Mouse (Mus musculus) forebrain, embryonic 10.5 days (tissue): Measurements from ENCODE around the gene Foxb1. TPM values are rescaled to one million over a fixed set of nuclear protein-coding genes. Genes with fewer than 3 reads are reported as not detected.

Source experiments
- DNase-seq: peaks from one replicate; pipeline ENCODE4 v3.0.0-alpha.2; 2017; ENCODE audit warnings: low spot score; ENCODE audit errors: extremely low spot score
- H3K27ac ChIP-seq: fragments of 300-500 bp; sonication (generic); 2 replicates; pipeline ENCODE4 v1.5.1; 2016; ENCODE audit warnings: mild to moderate bottlenecking
- H3K27me3 ChIP-seq: fragments of 300-500 bp; sonication (generic); 2 replicates; pipeline ENCODE4 v1.6.1; 2016; ENCODE audit warnings: mild to moderate bottlenecking; ENCODE audit not compliant: poor library complexity, severe bottlenecking
- H3K36me3 ChIP-seq: fragments of 300-500 bp; sonication (generic); replicated peaks from 2 replicates; pipeline ENCODE4 v1.6.1; 2016; ENCODE audit warnings: mild to moderate bottlenecking, moderate library complexity
- H3K4me1 ChIP-seq: fragments of 300-500 bp; sonication (generic); 2 replicates; pipeline ENCODE4 v1.6.1; 2016
- H3K4me3 ChIP-seq: fragments of 300-500 bp; sonication (generic); 2 replicates; pipeline ENCODE4 v1.5.1; 2016; ENCODE audit warnings: mild to moderate bottlenecking, moderate library complexity
- H3K9me3 ChIP-seq: fragments of 300-500 bp; sonication (generic); 2 replicates; pipeline ENCODE4 v1.6.1; 2016; ENCODE audit warnings: mild to moderate bottlenecking, moderate library complexity
- WGBS: fragments of 180-500 bp; shearing (Covaris S2); methylation state at CpG from one replicate; pipeline ENCODE4 v1.1.7; 2016; 5-methylcytosine and 5-hydroxymethylcytosine counted together
- polyA plus RNA-seq: library from polyadenylated mRNA; unstranded; fragments of >200 nt; fragmentation: Nextera tagmentation; extraction: Ambion mirVana; gene quantifications from 2 replicates; pipeline ENCODE4 v1.2.1, GENCODE M21; 2016

The Foxb1 gene
- 2.4 and 3.4 TPM in 2 replicates for polyA plus RNA-seq

DNA sequence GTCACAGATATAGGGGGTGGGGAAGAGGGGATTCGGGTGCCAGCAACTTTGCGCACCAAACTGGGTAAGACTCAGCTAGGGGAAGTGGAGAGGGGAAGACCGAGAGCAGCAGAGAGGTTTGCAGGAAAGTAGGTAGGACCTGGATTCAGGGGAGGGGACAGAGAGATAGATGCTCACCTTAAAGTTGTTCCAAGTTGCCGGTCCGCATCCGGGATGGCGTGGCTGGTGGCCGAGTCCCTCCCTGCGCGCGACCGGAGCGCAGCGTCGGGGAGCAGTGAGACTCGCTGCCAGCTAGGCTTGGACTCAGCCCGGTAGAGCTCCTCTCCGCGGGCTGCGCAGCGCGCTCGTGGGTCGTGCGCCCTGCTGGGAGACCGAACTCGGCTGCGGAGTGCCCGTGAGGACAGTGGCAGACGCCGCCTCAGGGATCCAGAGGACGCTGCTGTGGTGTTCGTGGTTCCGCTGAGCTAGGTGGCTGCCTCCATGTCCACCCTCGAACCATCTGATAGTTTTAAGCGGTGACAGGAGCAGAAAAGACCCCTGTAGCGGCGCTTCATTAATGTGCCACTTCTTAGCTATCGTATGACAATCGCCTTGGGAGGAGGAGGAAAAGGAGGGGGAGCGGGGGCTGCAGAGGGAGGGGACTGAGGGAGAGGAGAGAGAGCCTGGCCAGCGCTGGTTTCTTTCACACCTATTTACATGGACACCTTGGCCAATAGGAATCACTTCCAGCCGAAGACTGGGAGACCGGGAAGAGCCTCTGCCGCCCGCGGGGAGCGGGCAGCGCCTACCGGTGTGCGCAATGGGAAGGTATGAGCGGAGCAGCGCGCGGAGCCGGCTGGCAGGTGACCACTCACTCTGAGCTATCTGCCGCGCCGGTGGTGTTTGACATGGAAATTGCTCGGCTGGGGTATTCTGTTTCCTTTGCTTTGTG is at the start of gene Foxb1:
Gene Foxb1 (minus strand): TSS at position 570 of the 931 bp plus-strand sequence.
- Histone ChIP-seq H3K9me3 (no peaks in the 10 kb centered on the region), H3K36me3 (no peaks in the 10 kb centered on the region), H3K4me3 (peak within 1 kb of the TSS; percentile 53), H3K27me3 (peaks cover 100% of the 10 kb centered on the region), H3K4me1 (peaks cover 95% of the 10 kb centered on the region), H3K27ac (peak within 1 kb of the TSS; percentile 82)
- peak; percentile 58 for DNase-seq
- WGBS = under 1% methylated on average over 60 of the region's 60 CpGs

- no peaks in the 10 kb centered on the region for H3K36me3 ChIP-seq
- 0 out of 2 replicates have a peak, but pooled peaks cover 4% of the 10 kb centered on the region for H3K27me3 ChIP-seq
- DNase-seq = peak; percentile 39
- H3K4me3 ChIP-seq = no peak overlapping the region
- no peak overlapping the region for H3K27ac ChIP-seq
- WGBS = 54% methylated on average over 7 of the region's 7 CpGs
- 0 out of 2 replicates have a peak, but pooled peaks cover 2% of the 10 kb centered on the region for H3K9me3 ChIP-seq
- no peaks in the 10 kb centered on the region for H3K4me1 ChIP-seq
Observed at GRCm38 (mm10) chr9:69790562-69790961, 29.8 kb upstream of the Foxb1 start.

GRCm38 (mm10) chr9:69779996-69780395 is 19.3 kb upstream of the Foxb1 start:
- Histone ChIP-seq H3K4me3 (no peak overlapping the region), H3K27ac (no peak overlapping the region), H3K4me1 (no peaks in the 10 kb centered on the region), H3K27me3 (peaks cover 52% of the 10 kb centered on the region), H3K36me3 (no peaks in the 10 kb centered on the region), H3K9me3 (no peaks in the 10 kb centered on the region)
- 94% methylated on average over 2 of the region's 2 CpGs for WGBS
- DNase-seq = no peak

DNA sequence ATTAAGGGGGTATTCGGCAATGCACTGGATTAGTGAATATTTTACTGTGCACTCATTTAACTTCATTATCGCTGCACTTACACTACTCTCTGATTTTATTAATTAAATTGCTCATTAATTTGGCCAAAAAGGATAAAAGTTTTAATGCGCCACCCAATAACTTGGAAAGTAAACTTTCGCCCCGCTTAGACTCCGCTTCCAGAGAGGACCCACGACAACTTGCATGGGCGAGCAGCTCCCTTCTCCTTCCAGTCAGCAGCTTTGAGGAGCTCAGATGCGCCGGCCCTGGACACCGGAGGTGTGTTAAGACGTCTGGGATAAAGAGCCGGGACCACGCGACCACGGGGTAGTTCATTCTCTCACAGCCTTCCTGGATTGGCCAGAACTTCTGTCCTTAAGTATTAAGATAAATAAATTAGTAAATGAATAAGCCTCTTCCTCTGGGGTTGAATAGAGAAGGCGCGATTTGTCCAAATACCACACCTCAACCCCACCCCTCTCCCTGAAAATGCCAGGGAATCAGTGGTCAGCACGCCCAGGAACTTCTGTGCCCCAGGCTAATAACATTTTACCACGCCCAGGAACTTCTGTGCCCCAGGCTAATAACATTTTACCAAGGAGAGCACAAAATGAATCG is 9.3 kb upstream of the Foxb1 start:
- 1% methylated on average over 21 of the region's 21 CpGs for WGBS
- no peaks in the 10 kb centered on the region for H3K36me3 ChIP-seq
- no peaks in the 10 kb centered on the region for H3K9me3 ChIP-seq
- peaks cover 68% of the 10 kb centered on the region for H3K4me1 ChIP-seq
- DNase-seq = peak; percentile 32
- H3K27me3 ChIP-seq = peaks cover 98% of the 10 kb centered on the region
- H3K4me3 ChIP-seq = no peak overlapping the region
- no peak overlapping the region for H3K27ac ChIP-seq

GRCm38 (mm10) chr9:69769091-69769948 is 8.6 kb upstream of the Foxb1 start:
- H3K4me1 ChIP-seq = peaks cover 75% of the 10 kb centered on the region
- H3K9me3 ChIP-seq = no peaks in the 10 kb centered on the region
- peak overlapping the region; percentile 33 for H3K4me3 ChIP-seq
- H3K27ac ChIP-seq = no peak overlapping the region
- no peaks in the 10 kb centered on the region for H3K36me3 ChIP-seq
- DNase-seq = peak; percentile 43
- WGBS = under 1% methylated on average over 36 of the region's 36 CpGs
- H3K27me3 ChIP-seq = peaks cover 100% of the 10 kb centered on the region

DNA sequence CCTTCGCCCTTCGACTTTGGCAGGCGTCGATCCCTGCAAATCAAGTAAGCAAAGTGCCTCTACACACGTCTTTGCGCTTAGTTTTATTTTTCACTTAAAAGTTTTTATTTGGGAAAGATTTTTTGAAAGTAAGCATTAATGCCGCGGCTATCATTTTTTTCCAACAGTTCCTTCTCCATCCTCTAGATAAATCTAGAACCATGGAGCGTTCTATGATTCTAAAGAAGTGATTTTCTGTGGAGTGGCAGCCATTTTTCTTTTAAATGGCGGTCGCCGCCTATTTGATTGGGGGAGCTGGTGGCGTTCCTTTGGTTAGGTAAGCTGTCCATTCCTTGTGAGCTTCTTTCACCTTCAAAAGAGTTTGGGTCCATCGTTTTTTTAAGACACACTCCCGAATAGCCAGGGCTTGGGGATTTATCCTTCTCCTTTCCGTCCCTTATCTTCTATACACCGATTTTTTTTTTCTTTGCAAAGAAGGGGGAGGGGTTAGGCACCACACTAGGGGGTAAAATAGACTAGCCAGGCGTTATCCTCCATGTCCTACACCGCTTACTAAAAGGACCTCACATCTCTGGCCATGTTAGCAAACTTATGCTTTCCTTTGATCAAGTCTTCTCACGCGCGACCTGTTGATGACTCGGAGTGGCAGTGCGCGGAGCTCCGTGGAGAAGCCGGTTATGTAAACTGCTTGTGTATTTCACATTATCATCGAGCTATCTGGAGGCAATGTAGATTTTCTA is 7.6 kb upstream of the Foxb1 start:
- Histone ChIP-seq H3K9me3 (no peaks in the 10 kb centered on the region), H3K27me3 (peaks cover 100% of the 10 kb centered on the region), H3K4me1 (peaks cover 80% of the 10 kb centered on the region), H3K4me3 (peak overlapping the region; percentile 33), H3K27ac (peak overlapping the region; percentile 60; the same call in 1 of the 2 replicates), H3K36me3 (no peaks in the 10 kb centered on the region)
- WGBS = under 1% methylated on average over 28 of the region's 28 CpGs
- peak; percentile 23 for DNase-seq

DNA sequence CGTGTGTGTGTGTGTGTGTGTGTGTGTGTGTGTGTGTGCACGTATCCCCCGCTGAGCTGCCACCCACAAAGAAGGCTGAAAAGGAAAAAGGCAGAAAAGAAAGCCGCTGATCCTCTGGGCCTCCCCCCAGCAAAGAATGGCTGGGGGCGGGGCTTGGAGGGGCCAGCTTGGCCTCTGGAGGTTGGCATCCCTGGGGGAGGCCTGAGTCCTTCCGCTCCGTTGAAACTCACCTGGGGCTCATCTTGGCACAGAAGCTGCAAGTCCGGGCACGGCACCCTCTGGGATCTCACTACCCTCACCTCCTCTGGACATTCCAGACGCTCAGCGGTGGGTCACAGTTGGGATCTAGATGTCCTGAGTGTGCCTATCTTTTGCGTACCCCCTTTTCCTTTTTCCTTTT is 6.7 kb upstream of the Foxb1 start:
- peak; percentile 58 for DNase-seq
- peak overlapping the region; percentile 33; the same call in 1 of the 2 replicates for H3K4me3 ChIP-seq
- no peaks in the 10 kb centered on the region for H3K9me3 ChIP-seq
- peaks cover 100% of the 10 kb centered on the region for H3K27me3 ChIP-seq
- no peaks in the 10 kb centered on the region for H3K36me3 ChIP-seq
- 1% methylated on average over 10 of the region's 12 CpGs for WGBS
- H3K4me1 ChIP-seq = peaks cover 89% of the 10 kb centered on the region
- H3K27ac ChIP-seq = peak overlapping the region; percentile 60; the same call in 1 of the 2 replicates

GRCm38 (mm10) chr9:69766936-69767335 is 6.2 kb upstream of the Foxb1 start:
- WGBS = under 1% methylated on average over 4 of the region's 4 CpGs
- Histone ChIP-seq H3K4me3 (no peak overlapping the region), H3K27ac (no peak overlapping the region), H3K4me1 (peaks cover 89% of the 10 kb centered on the region), H3K36me3 (no peaks in the 10 kb centered on the region), H3K9me3 (no peaks in the 10 kb centered on the region), H3K27me3 (peaks cover 100% of the 10 kb centered on the region)
- no peak for DNase-seq

GRCm38 (mm10) chr9:69766301-69766700 is 5.6 kb upstream of the Foxb1 start:
- Histone ChIP-seq H3K4me1 (peaks cover 95% of the 10 kb centered on the region), H3K4me3 (no peak overlapping the region), H3K9me3 (no peaks in the 10 kb centered on the region), H3K27me3 (peaks cover 100% of the 10 kb centered on the region), H3K27ac (no peak overlapping the region), H3K36me3 (no peaks in the 10 kb centered on the region)
- peak; percentile 80 for DNase-seq
- 0% methylated on average over 8 of the region's 8 CpGs for WGBS

- Histone ChIP-seq H3K27me3 (peaks cover 100% of the 10 kb centered on the region), H3K9me3 (no peaks in the 10 kb centered on the region), H3K4me3 (peak overlapping the region; percentile 53; the same call in 1 of the 2 replicates), H3K36me3 (no peaks in the 10 kb centered on the region), H3K27ac (0 out of 2 replicates have a peak overlapping the region, but pooled peaks have one; percentile 11), H3K4me1 (peaks cover 99% of the 10 kb centered on the region)
- peak; percentile 21 for DNase-seq
- WGBS = under 1% methylated on average over 8 of the region's 8 CpGs
Observed at GRCm38 (mm10) chr9:69765483-69766050, 4.8 kb upstream of the Foxb1 start.
